Mouse (Mus musculus) MEL (cell line): ENCODE measurements around the gene Pecam1. TPM values are rescaled to one million over a fixed set of nuclear protein-coding genes. Genes with fewer than 3 reads are reported as not detected.

Source experiments
- DNase-seq: peaks from one replicate; pipeline ENCODE4 v3.0.0; 2011; ENCODE audit warnings: low read depth, low spot score
- H3K27ac ChIP-seq: 2 replicates; pipeline ENCODE4 v1.5.1; 2012; ENCODE audit warnings: low read depth, mild to moderate bottlenecking, control low read depth, low read length, moderate library complexity; ENCODE audit not compliant: control insufficient read depth
- H3K27me3 ChIP-seq, 2 experiments: fragments of 150-350 bp in 1 of 2; sonication (generic) in 1 of 2; 2 replicates each; pipeline ENCODE4 v1.6.1; 2012; ENCODE audit warnings: low read length in 2 of 2, mild to moderate bottlenecking in 2 of 2, improper control_type of control experiment in 1 of 2, moderate library complexity in 1 of 2; ENCODE audit not compliant: insufficient read depth in 2 of 2, control insufficient read depth in 1 of 2
- H3K36me3 ChIP-seq, 2 experiments: 2 replicates each; pipeline ENCODE4 v1.6.1; 2012 to 2014; ENCODE audit warnings: low read length in 2 of 2, improper control_type of control experiment in 1 of 2, inconsistent platforms in 1 of 2, mild to moderate bottlenecking in 1 of 2; ENCODE audit not compliant: insufficient read depth in 2 of 2, control insufficient read depth in 1 of 2
- H3K4me1 ChIP-seq, 2 experiments: fragments of 150-350 bp in 1 of 2; sonication (generic) in 1 of 2; 2 replicates each; pipeline ENCODE4 v1.6.1; 2012; ENCODE audit warnings: low read length in 2 of 2, improper control_type of control experiment in 1 of 2, mild to moderate bottlenecking in 1 of 2; ENCODE audit not compliant: insufficient read depth in 2 of 2, control insufficient read depth in 1 of 2
- H3K4me3 ChIP-seq, 2 experiments: fragments of 150-350 bp in 1 of 2; sonication (generic) in 1 of 2; 2 replicates each; pipeline ENCODE4 v1.5.1; 2012; ENCODE audit warnings: low read depth in 2 of 2, low read length in 2 of 2, mild to moderate bottlenecking in 2 of 2, moderate library complexity in 2 of 2, control low read depth in 1 of 2, improper control_type of control experiment in 1 of 2; ENCODE audit not compliant: control insufficient read depth in 1 of 2, insufficient read depth in 1 of 2
- H3K79me2 ChIP-seq: 2 replicates; pipeline ENCODE4 v1.6.1; 2012; ENCODE audit warnings: mild to moderate bottlenecking, low read length, moderate library complexity; ENCODE audit not compliant: control insufficient read depth, poor library complexity, insufficient read depth
- H3K9ac ChIP-seq: 2 replicates; pipeline ENCODE4 v1.6.1; 2012; ENCODE audit warnings: low read depth, mild to moderate bottlenecking, control low read depth, low read length, moderate library complexity; ENCODE audit not compliant: control insufficient read depth, poor library complexity, severe bottlenecking
- H3K9me3 ChIP-seq: fragments of 150-350 bp; sonication (generic); replicated peaks from 2 replicates; pipeline ENCODE4 v1.6.1; 2012; ENCODE audit warnings: mild to moderate bottlenecking, low read length, improper control_type of control experiment, moderate library complexity; ENCODE audit not compliant: insufficient read depth
- BHLHE40 ChIP-seq: IDR thresholded peaks from 2 replicates; pipeline ENCODE4 v1.6.1; 2012; ENCODE audit warnings: low read depth, mild to moderate bottlenecking, inconsistent platforms, low read length, improper control_type of control experiment, borderline replicate concordance
- CHD1 ChIP-seq: IDR thresholded peaks from 2 replicates; pipeline ENCODE4 v1.6.1; 2012; ENCODE audit warnings: low read depth, mild to moderate bottlenecking, inconsistent platforms, low read length, improper control_type of control experiment
- CHD2 ChIP-seq: IDR thresholded peaks from 2 replicates; pipeline ENCODE4 v1.6.1; 2011; ENCODE audit warnings: low read length, improper control_type of control experiment
- E2F4 ChIP-seq: IDR thresholded peaks from 2 replicates; pipeline ENCODE4 v1.6.1; 2011; ENCODE audit warnings: low read depth, low read length, improper control_type of control experiment, borderline replicate concordance
- ELF1 ChIP-seq: IDR thresholded peaks from 2 replicates; pipeline ENCODE4 v1.6.1; 2014; ENCODE audit warnings: low read depth, mild to moderate bottlenecking, inconsistent platforms, low read length, improper control_type of control experiment, moderate library complexity
- KAT2A ChIP-seq: conservative IDR thresholded peaks from 2 replicates; pipeline ENCODE4 v1.6.1; 2012; ENCODE audit warnings: low read depth, low read length, improper control_type of control experiment, inconsistent platforms
- MAZ ChIP-seq: IDR thresholded peaks from 2 replicates; pipeline ENCODE4 v1.6.1; 2012; ENCODE audit warnings: low read depth, mild to moderate bottlenecking, inconsistent platforms, low read length, improper control_type of control experiment
- MEF2A ChIP-seq: IDR thresholded peaks from 2 replicates; pipeline ENCODE4 v1.6.1; 2014; ENCODE audit warnings: low read depth, mild to moderate bottlenecking, inconsistent platforms, low read length, improper control_type of control experiment; ENCODE audit not compliant: poor library complexity, insufficient replicate concordance, severe bottlenecking; ENCODE audit errors: extremely low read depth
- MXI1 ChIP-seq: IDR thresholded peaks from 2 replicates; pipeline ENCODE4 v1.6.1; 2011; ENCODE audit warnings: mild to moderate bottlenecking, low read depth, low read length, improper control_type of control experiment
- NELFE ChIP-seq: IDR thresholded peaks from 2 replicates; pipeline ENCODE4 v1.6.1; 2011; ENCODE audit warnings: low read depth, low read length, improper control_type of control experiment
- NRF1 ChIP-seq: IDR thresholded peaks from 2 replicates; pipeline ENCODE4 v1.6.1; 2014; ENCODE audit warnings: low read depth, mild to moderate bottlenecking, inconsistent platforms, low read length, improper control_type of control experiment, moderate library complexity; ENCODE audit not compliant: poor library complexity, insufficient read depth, severe bottlenecking
- POLR2AphosphoS2 ChIP-seq: IDR thresholded peaks from 2 replicates; pipeline ENCODE4 v1.6.1; 2011; ENCODE audit warnings: low read length, improper control_type of control experiment
- RCOR1 ChIP-seq: IDR thresholded peaks from 2 replicates; pipeline ENCODE4 v1.6.1; 2012; ENCODE audit warnings: low read depth, mild to moderate bottlenecking, inconsistent platforms, low read length, improper control_type of control experiment
- SIN3A ChIP-seq: IDR thresholded peaks from 2 replicates; pipeline ENCODE4 v1.6.1; 2012; ENCODE audit warnings: low read length, improper control_type of control experiment, inconsistent platforms
- USF1 ChIP-seq: IDR thresholded peaks from 2 replicates; pipeline ENCODE4 v1.6.1; 2014; ENCODE audit warnings: low read depth, mild to moderate bottlenecking, inconsistent platforms, low read length, improper control_type of control experiment, moderate library complexity
- USF2 ChIP-seq, 2 experiments: IDR thresholded peaks; 2 replicates each; pipeline ENCODE4 v1.6.1; 2011 to 2012; ENCODE audit warnings: improper control_type of control experiment in 2 of 2, low read length in 2 of 2, borderline replicate concordance in 1 of 2, inconsistent platforms in 1 of 2, low read depth in 1 of 2, mild to moderate bottlenecking in 1 of 2; ENCODE audit not compliant: insufficient read depth in 1 of 2
- ZC3H11A ChIP-seq: IDR thresholded peaks from 2 replicates; pipeline ENCODE4 v1.6.1; 2012; ENCODE audit warnings: low read depth, mild to moderate bottlenecking, inconsistent platforms, low read length, improper control_type of control experiment
- ZMIZ1 ChIP-seq: IDR thresholded peaks from 2 replicates; pipeline ENCODE4 v1.6.1; 2012; ENCODE audit warnings: low read depth, mild to moderate bottlenecking, inconsistent platforms, low read length, improper control_type of control experiment, moderate library complexity
- ZNF384 ChIP-seq: IDR thresholded peaks from 2 replicates; pipeline ENCODE4 v1.6.1; 2012; ENCODE audit warnings: low read depth, mild to moderate bottlenecking, inconsistent platforms, low read length, improper control_type of control experiment
- polyA plus RNA-seq, 2 experiments: library from polyadenylated mRNA; stranded (reverse) in 1 of 2; unstranded in 1 of 2; fragments of >175 nt in 1 of 2; fragments of >200 nt in 1 of 2; gene quantifications; 2 replicates each; pipeline versions ENCODE4 v1.2.1 to v1.2.4; 2012; ENCODE audit warnings: low replicate concordance in 2 of 2, low read depth in 1 of 2; ENCODE audit not compliant: insufficient read length in 2 of 2, insufficient read depth in 1 of 2, missing spikeins in 1 of 2
- total RNA-seq: library from RNA; depleted of rRNA; stranded (reverse); fragments of 300-350 nt; gene quantifications from 2 replicates; pipeline ENCODE4 v1.2.3, GENCODE M21; 2012

The Pecam1 gene
- total and polyA plus RNA-seq, 3 experiments: 0.12 to 0.14 TPM; not detected in 1

DNA sequence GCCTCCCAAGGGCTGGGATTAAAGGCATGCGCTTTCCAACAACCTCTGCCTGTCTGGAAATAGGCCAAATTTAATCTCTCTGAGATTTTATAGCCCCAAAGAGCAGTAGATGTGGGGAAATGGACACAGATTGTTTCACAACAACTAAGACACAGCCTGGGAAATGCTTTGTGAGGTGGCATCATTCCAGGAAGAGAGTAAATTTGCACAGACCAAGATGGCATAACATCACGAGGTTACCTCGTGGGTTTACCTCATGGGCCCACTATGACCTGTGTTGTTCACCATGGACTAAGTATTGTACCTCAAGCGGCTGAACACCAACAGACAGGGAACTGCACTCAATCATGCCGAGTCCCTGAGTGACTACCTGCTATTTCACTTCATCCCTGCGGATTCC, 52.1 kb downstream of the Pecam1 start:
- TF ChIP-seq MAZ (no peak), E2F4 (no peak), MXI1 (no peak), NRF1 (no peak), USF1 (no peak), POLR2AphosphoS2 (no peak), ZMIZ1 (no peak), ELF1 (no peak), KAT2A (no peak), MEF2A (no peak), ZC3H11A (no peak), CHD1 (no peak), BHLHE40 (no peak), RCOR1 (no peak), ZNF384 (no peak), NELFE (no peak), CHD2 (no peak), SIN3A (no peak), USF2 (IDR thresholded peaks at IDR 0.05; ENCODE audit: borderline replicate concordance in 1 of 2, insufficient read depth in 1 of 2, low read depth in 1 of 2, low read length in 2 of 2) (no peak)
- TF ChIP-seq, all 39 proteins: peak for 0
- peaks cover 0 to 10% of the 10 kb centered on the region in 2 experiments; a peak in 2 of 4 replicates for H3K4me1 ChIP-seq
- H3K4me3 ChIP-seq: no peak overlapping the region
- DNase-seq: no peak
- no peaks in the 10 kb centered on the region for H3K27me3 ChIP-seq
- H3K9me3 ChIP-seq: no peaks in the 10 kb centered on the region
- H3K9ac ChIP-seq: no peak overlapping the region
- no peaks in the 10 kb centered on the region for H3K36me3 ChIP-seq
- H3K79me2 ChIP-seq: no peaks in the 10 kb centered on the region
- no peak overlapping the region for H3K27ac ChIP-seq

DNA sequence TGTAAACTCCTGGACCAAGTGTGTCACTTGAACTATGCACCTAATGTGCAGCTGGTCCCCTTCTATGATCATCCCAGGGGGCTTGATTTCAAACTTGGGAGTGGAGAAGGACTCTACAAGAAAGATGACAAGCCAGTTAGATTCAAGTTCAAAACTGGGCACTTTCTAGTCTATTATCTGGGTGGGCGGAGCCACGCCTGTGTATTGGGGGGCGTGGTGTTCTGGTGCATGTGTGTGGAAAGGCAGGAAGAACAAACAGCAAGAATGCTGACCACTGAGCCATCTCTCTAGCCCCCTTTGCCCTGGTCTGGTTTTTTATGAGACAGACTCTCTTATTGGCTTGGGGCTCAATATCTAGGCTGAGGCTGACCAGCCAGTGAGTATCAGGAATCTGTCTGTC, 54.5 kb downstream of the Pecam1 start:
- peak; percentile 64 for DNase-seq
- peak; percentile 58 for TF ChIP-seq MXI1
- TF ChIP-seq SIN3A: no peak
- TF ChIP-seq, all 39 proteins: peak for 1
- Histone ChIP-seq H3K27ac (no peak overlapping the region), H3K9me3 (no peaks in the 10 kb centered on the region), H3K79me2 (no peaks in the 10 kb centered on the region), H3K4me3 (peak overlapping the region in 1 of 2 experiments; percentile 26; a peak in 2 of 4 replicates), H3K36me3 (no peaks in the 10 kb centered on the region), H3K27me3 (no peaks in the 10 kb centered on the region), H3K9ac (0 out of 2 replicates have a peak overlapping the region, but pooled peaks have one; percentile 15), H3K4me1 (peaks cover 0 to 10% of the 10 kb centered on the region in 2 experiments; a peak in 2 of 4 replicates)
